Mouse (Mus musculus) bone marrow, adult 2 months (tissue): ENCODE results near the gene Fxyd7.

Experiments
- CTCF ChIP-seq: fragments of 200-500 bp; IDR thresholded peaks from 2 replicates; pipeline ENCODE4 v1.5.1; 2011; ENCODE audit warnings: low read length, control low read depth; ENCODE audit not compliant: control insufficient read depth, insufficient read depth
- POLR2A ChIP-seq: fragments of 200-500 bp; IDR thresholded peaks from 2 replicates; pipeline ENCODE4 v1.6.1; 2011; ENCODE audit warnings: low read depth, mild to moderate bottlenecking, control low read depth, low read length, borderline replicate concordance; ENCODE audit not compliant: control insufficient read depth

DNA sequence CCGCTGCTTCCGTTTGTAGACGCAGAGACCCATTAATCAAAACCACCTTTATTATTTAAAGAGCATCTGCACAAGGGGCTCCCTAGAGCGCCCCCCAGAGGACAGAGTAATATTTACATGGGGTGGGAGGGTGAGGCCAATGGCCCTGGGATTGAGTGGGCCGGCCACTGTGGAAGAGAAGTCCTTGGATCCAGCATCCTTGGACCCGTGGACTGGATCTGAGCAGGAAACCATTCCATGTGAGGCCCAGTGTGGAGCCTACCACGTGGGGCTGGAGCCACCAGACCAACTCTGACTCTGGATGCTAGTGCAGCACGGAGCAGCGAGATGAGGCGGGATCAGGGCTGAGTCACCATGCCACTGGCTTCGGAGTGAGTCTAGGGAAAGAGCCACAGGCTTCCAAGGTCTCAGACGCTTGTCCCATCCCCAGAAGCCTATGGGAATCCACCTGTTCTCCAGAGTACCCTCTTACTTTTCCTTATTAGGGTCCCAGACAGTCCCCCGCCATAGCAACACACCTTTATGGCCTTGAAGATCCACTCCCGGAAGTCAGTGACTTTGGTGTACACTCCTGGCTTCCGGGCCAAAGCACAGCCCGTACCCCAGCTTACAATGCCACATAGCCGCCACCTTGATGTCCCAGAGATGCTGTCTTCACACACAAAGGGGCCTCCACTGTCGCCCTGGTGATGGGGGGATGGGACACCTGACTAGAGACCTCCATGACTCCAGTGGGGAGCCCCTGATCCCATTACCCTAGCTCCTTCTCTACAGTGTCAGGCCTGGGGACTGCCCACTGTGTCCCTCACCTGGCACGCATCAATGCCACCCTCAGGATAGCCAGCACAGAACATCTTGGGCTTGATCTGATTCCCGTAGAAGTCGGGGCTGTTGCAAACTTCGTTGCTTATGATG, 47.7 kb upstream of the Fxyd7 start:
- no peak for TF ChIP-seq CTCF
- no peak for TF ChIP-seq POLR2A
